Mouse (Mus musculus): Measurements from ENCODE around the gene Myof. TPM values are rescaled to one million over a fixed set of nuclear protein-coding genes. Genes with fewer than 3 reads are reported as not detected.

Gene Myof
- not detected in 2 replicates for polyA plus RNA-seq (2012; ENCODE audit: insufficient read depth, insufficient read length, low replicate concordance, missing spikeins)

- WGBS, result 3% methylated on average over 28 of the region's 28 CpGs
- no peak within 1 kb of the TSS for H3K27ac ChIP-seq (ENCODE audit: insufficient read depth, low read depth, low read length)
Observed at GRCm38 (mm10) chr19:38043281-38043981, at the start of gene Myof. Gene Myof, minus strand, starts transcription at chr19:38043577.

GRCm38 (mm10) chr19:38091512-38091985 is 48.2 kb upstream of the Myof start:
- peaks cover 4% of the 10 kb centered on the region; the same call in 1 of the 2 replicates for H3K4me1 ChIP-seq (ENCODE audit: control insufficient read depth, insufficient read depth, low read length)
- H3K4me3 ChIP-seq (ENCODE audit: insufficient read depth, low read depth, low read length), result no peak overlapping the region
- TF ChIP-seq CTCF (IDR thresholded peaks at IDR 0.05; ENCODE audit: insufficient read depth, low read depth, low read length) (no peak), POLR2A (IDR thresholded peaks at IDR 0.05; ENCODE audit: insufficient read depth, low read depth, low read length) (no peak)
- no peak overlapping the region for H3K27ac ChIP-seq (ENCODE audit: insufficient read depth, low read depth, low read length)
- 80% methylated on average over 4 of the region's 4 CpGs for WGBS

More at GRCm38 (mm10) chr19:38043281-38043981, at the start of gene Myof:
- Histone ChIP-seq H3K4me1 (ENCODE audit: control insufficient read depth, insufficient read depth, low read length) (peaks cover 7% of the 10 kb centered on the region; the same call in 1 of the 2 replicates), H3K4me3 (ENCODE audit: insufficient read depth, low read depth, low read length) (peak within 1 kb of the TSS; percentile 18; the same call in 1 of the 2 replicates)
- TF ChIP-seq POLR2A (IDR thresholded peaks at IDR 0.05; ENCODE audit: insufficient read depth, low read depth, low read length), result no peak
- TF ChIP-seq CTCF (IDR thresholded peaks at IDR 0.05; ENCODE audit: insufficient read depth, low read depth, low read length), result no peak

GRCm38 (mm10) chr19:38089358-38089757 is 46.0 kb upstream of the Myof start:
- 80% methylated on average over 8 of the region's 8 CpGs for WGBS
- TF ChIP-seq CTCF (IDR thresholded peaks at IDR 0.05; ENCODE audit: insufficient read depth, low read depth, low read length) (no peak), POLR2A (IDR thresholded peaks at IDR 0.05; ENCODE audit: insufficient read depth, low read depth, low read length) (no peak)
- Histone ChIP-seq H3K4me1 (ENCODE audit: control insufficient read depth, insufficient read depth, low read length) (peaks cover 4% of the 10 kb centered on the region; the same call in 1 of the 2 replicates), H3K4me3 (ENCODE audit: insufficient read depth, low read depth, low read length) (no peak overlapping the region), H3K27ac (ENCODE audit: insufficient read depth, low read depth, low read length) (no peak overlapping the region)

- peaks cover 4% of the 10 kb centered on the region; the same call in 1 of the 2 replicates for H3K4me1 ChIP-seq (ENCODE audit: control insufficient read depth, insufficient read depth, low read length)
- 24% methylated on average over 11 of the region's 11 CpGs for WGBS
- no peak overlapping the region for H3K27ac ChIP-seq (ENCODE audit: insufficient read depth, low read depth, low read length)
- TF ChIP-seq CTCF (IDR thresholded peaks at IDR 0.05; ENCODE audit: insufficient read depth, low read depth, low read length), result no peak
- TF ChIP-seq POLR2A (IDR thresholded peaks at IDR 0.05; ENCODE audit: insufficient read depth, low read depth, low read length), result no peak
- H3K4me3 ChIP-seq (ENCODE audit: insufficient read depth, low read depth, low read length), result no peak overlapping the region
Observed at GRCm38 (mm10) chr19:38086948-38087551, 43.7 kb upstream of the Myof start.

- no peak for TF ChIP-seq CTCF (IDR thresholded peaks at IDR 0.05; ENCODE audit: insufficient read depth, low read depth, low read length)
- no peak for TF ChIP-seq POLR2A (IDR thresholded peaks at IDR 0.05; ENCODE audit: insufficient read depth, low read depth, low read length)
- Histone ChIP-seq H3K4me3 (ENCODE audit: insufficient read depth, low read depth, low read length) (no peak overlapping the region), H3K27ac (ENCODE audit: insufficient read depth, low read depth, low read length) (no peak overlapping the region), H3K4me1 (ENCODE audit: control insufficient read depth, insufficient read depth, low read length) (peaks cover 4% of the 10 kb centered on the region; the same call in 1 of the 2 replicates)
- WGBS, result 93% methylated on average over 4 of the region's 4 CpGs
Observed at GRCm38 (mm10) chr19:38085841-38086240, 42.5 kb upstream of the Myof start.

- Histone ChIP-seq H3K4me1 (ENCODE audit: control insufficient read depth, insufficient read depth, low read length) (peaks cover 4% of the 10 kb centered on the region; the same call in 1 of the 2 replicates), H3K4me3 (ENCODE audit: insufficient read depth, low read depth, low read length) (no peak overlapping the region), H3K27ac (ENCODE audit: insufficient read depth, low read depth, low read length) (no peak overlapping the region)
- TF ChIP-seq CTCF (IDR thresholded peaks at IDR 0.05; ENCODE audit: insufficient read depth, low read depth, low read length) (no peak), POLR2A (IDR thresholded peaks at IDR 0.05; ENCODE audit: insufficient read depth, low read depth, low read length) (no peak)
- 73% methylated on average over 5 of the region's 5 CpGs for WGBS
Observed at GRCm38 (mm10) chr19:38082931-38083525, 39.7 kb upstream of the Myof start.

GRCm38 (mm10) chr19:38081361-38081760 is 38.0 kb upstream of the Myof start:
- Histone ChIP-seq H3K4me1 (ENCODE audit: control insufficient read depth, insufficient read depth, low read length) (no peaks in the 10 kb centered on the region), H3K27ac (ENCODE audit: insufficient read depth, low read depth, low read length) (no peak overlapping the region), H3K4me3 (ENCODE audit: insufficient read depth, low read depth, low read length) (no peak overlapping the region)
- TF ChIP-seq POLR2A (IDR thresholded peaks at IDR 0.05; ENCODE audit: insufficient read depth, low read depth, low read length) (no peak), CTCF (IDR thresholded peaks at IDR 0.05; ENCODE audit: insufficient read depth, low read depth, low read length) (no peak)
- 79% methylated on average over 3 of the region's 3 CpGs for WGBS

- no peaks in the 10 kb centered on the region for H3K4me1 ChIP-seq (ENCODE audit: control insufficient read depth, insufficient read depth, low read length)
- H3K27ac ChIP-seq (ENCODE audit: insufficient read depth, low read depth, low read length), result no peak overlapping the region
- TF ChIP-seq POLR2A (IDR thresholded peaks at IDR 0.05; ENCODE audit: insufficient read depth, low read depth, low read length) (no peak), CTCF (IDR thresholded peaks at IDR 0.05; ENCODE audit: insufficient read depth, low read depth, low read length) (no peak)
- H3K4me3 ChIP-seq (ENCODE audit: insufficient read depth, low read depth, low read length), result no peak overlapping the region
- 73% methylated on average over 3 of the region's 3 CpGs for WGBS
Observed at GRCm38 (mm10) chr19:38077851-38078540, 34.6 kb upstream of the Myof start.
